16 mouse cellular contexts compared by ENCODE assay signal in genomic region chr14:23084797-23085196, GRCm38 (mm10).
DNase-seq lines count a peak whose midpoint lies in the region; ATAC-seq and TF ChIP-seq lines count a peak whose summit lies in the region.
"Had no signal": no experiment of that assay in that cellular context is flagged by ENCODE, and none has a peak within 500 bp of the region (broad histone marks: within the 10 kb centered on the region; RNA-seq: fewer than 3 reads in every experiment).

No protein-coding gene starts in this region.

- ATAC-seq in kidney, embryonic 15.5 days (replicated peaks; ENCODE audit: low FRiP score) = no peak
- ATAC-seq in lung, postnatal 0 days = peak; percentile 53
- no peak for ATAC-seq in erythroid progenitor cell, adult 5-6 weeks (replicated peaks; ENCODE audit: low FRiP score, poor library complexity, severe bottlenecking)
- ATAC-seq: midbrain, embryonic 15.5 days had no signal

- no peak overlapping the region for H3ac ChIP-seq in C2C12 (ENCODE audit: control insufficient read depth, insufficient read length, low read depth)

- H3K4me2 ChIP-seq in kidney, embryonic 15.5 days = no peak overlapping the region
- H3K4me2 ChIP-seq in lung, postnatal 0 days (replicated peaks; ENCODE audit: low read depth, low read length) = no peak overlapping the region
- H3K4me2 ChIP-seq: limb, embryonic 12.5 days; midbrain, embryonic 15.5 days had no signal

- no peaks in the 10 kb centered on the region for H3K79me3 ChIP-seq in C2C12 (ENCODE audit: low read depth)

- H3K27ac ChIP-seq in kidney, embryonic 15.5 days = no peak overlapping the region
- no peak overlapping the region for H3K27ac ChIP-seq in lung, postnatal 0 days (ENCODE audit: low read length)
- H3K27ac ChIP-seq: limb, embryonic 12.5 days; midbrain, embryonic 15.5 days had no signal

- H3K9ac ChIP-seq in kidney, embryonic 15.5 days = no peak overlapping the region
- no peak overlapping the region for H3K9ac ChIP-seq in lung, postnatal 0 days (replicated peaks; ENCODE audit: low read depth)
- H3K9ac ChIP-seq: limb, embryonic 12.5 days; midbrain, embryonic 15.5 days had no signal

- H3K4me3 ChIP-seq in kidney, embryonic 15.5 days (replicated peaks) = no peak overlapping the region
- no peak overlapping the region for H3K4me3 ChIP-seq in C2C12 (ENCODE audit: insufficient read depth, poor library complexity, severe bottlenecking)
- H3K4me3 ChIP-seq in lung, postnatal 0 days (ENCODE audit: low read depth, low read length) = no peak overlapping the region
- H3K4me3 ChIP-seq: erythroblast, embryonic 14.5 days; limb, embryonic 12.5 days; midbrain, embryonic 15.5 days had no signal

- peak; percentile 35 for DNase-seq in kidney, adult 11 months
- DNase-seq in adrenal gland, postnatal 10 days = peak; percentile 70
- DNase-seq in lung, postnatal 0 days (ENCODE audit: low spot score) = peak; percentile 81
- no peak for DNase-seq in cerebellum, postnatal 25 days
- no peak for DNase-seq in layer of hippocampus, postnatal 10 days (ENCODE audit: low spot score in 2 of 2)
- DNase-seq: cerebellum, adult 2 months; embryo, embryonic 11 days; gastrocnemius, postnatal 25 days; layer of hippocampus, adult 9-11 months; thymus, adult 2 months had no signal

- no peaks in the 10 kb centered on the region for H3K4me1 ChIP-seq in kidney, embryonic 15.5 days
- no peaks in the 10 kb centered on the region for H3K4me1 ChIP-seq in lung, postnatal 0 days (ENCODE audit: insufficient read depth, low read depth, low read length)
- H3K4me1 ChIP-seq: limb, embryonic 12.5 days; midbrain, embryonic 15.5 days had no signal

- peak; percentile 30; the same call in 1 of the 2 replicates for TF ChIP-seq EP300 in lung, postnatal 0 days (IDR thresholded peaks at IDR 0.05)

- WGBS in kidney, embryonic 15.5 days = 67% methylated on average over 1 of the region's 1 CpGs
- WGBS in lung, postnatal 0 days = 32% methylated on average over 1 of the region's 1 CpGs

- TF ChIP-seq CTCF in C2C12 (IDR thresholded peaks at IDR 0.05; ENCODE audit: control insufficient read depth, insufficient read depth, insufficient read length) = no peak
- TF ChIP-seq CTCF in lung, postnatal 0 days (IDR thresholded peaks at IDR 0.05) = no peak

- H3K36me3 ChIP-seq in kidney, embryonic 15.5 days = no peaks in the 10 kb centered on the region
- H3K36me3 ChIP-seq in C2C12 (ENCODE audit: control insufficient read depth, insufficient read depth) = no peaks in the 10 kb centered on the region
- H3K36me3 ChIP-seq in lung, postnatal 0 days (ENCODE audit: insufficient read depth, low read length) = no peaks in the 10 kb centered on the region
- H3K36me3 ChIP-seq: limb, embryonic 12.5 days; midbrain, embryonic 15.5 days had no signal

- no peaks in the 10 kb centered on the region for H3K9me3 ChIP-seq in kidney, embryonic 15.5 days (replicated peaks)
- H3K9me3 ChIP-seq in lung, postnatal 0 days (ENCODE audit: low read length) = no peaks in the 10 kb centered on the region
- H3K9me3 ChIP-seq: limb, embryonic 12.5 days; midbrain, embryonic 15.5 days had no signal

- H3K79me2 ChIP-seq in C2C12 (ENCODE audit: control insufficient read depth, insufficient read depth) = no peaks in the 10 kb centered on the region

- no peaks in the 10 kb centered on the region for H3K27me3 ChIP-seq in kidney, embryonic 15.5 days
- no peaks in the 10 kb centered on the region for H3K27me3 ChIP-seq in C2C12 (ENCODE audit: control insufficient read depth, insufficient read depth, insufficient read length)
- H3K27me3 ChIP-seq in lung, postnatal 0 days (replicated peaks; ENCODE audit: insufficient read depth, low read length) = no peaks in the 10 kb centered on the region
- H3K27me3 ChIP-seq: limb, embryonic 12.5 days; midbrain, embryonic 15.5 days had no signal

TF ChIP-seq in C2C12, 6 proteins besides CTCF, POLR2A, EP300 and RAD21:
- TF ChIP-seq MYOD1 (IDR thresholded peaks at IDR 0.05; ENCODE audit: control insufficient read depth, insufficient read length, low read depth) (peak; percentile 9), FOSL1 (IDR thresholded peaks at IDR 0.05; ENCODE audit: insufficient read depth, low read length, poor library complexity, severe bottlenecking) (peak; percentile 65), USF1 (IDR thresholded peaks at IDR 0.05; ENCODE audit: low read depth) (no peak), MAX (IDR thresholded peaks at IDR 0.05) (no peak), MYOG (IDR thresholded peaks at IDR 0.05; ENCODE audit: control insufficient read depth, extremely low read depth, insufficient read length) (no peak), CEBPB (IDR thresholded peaks at IDR 0.05; ENCODE audit: low read depth) (peak; percentile 76)

Comparison
In these comparisons a context has a peak if more than half of its experiments do, and no peak if none do; other contexts are left out.
1. DNase-seq: peak in kidney, adult 11 months (single experiment), adrenal gland, postnatal 10 days (single experiment) and lung, postnatal 0 days (single experiment); none in cerebellum, postnatal 25 days (0 of 2) and layer of hippocampus, postnatal 10 days (0 of 2).